Mouse (Mus musculus): ENCODE measurements around the gene Klhl9. TPM values are rescaled to one million over a fixed set of nuclear protein-coding genes. Genes with fewer than 3 reads are reported as not detected.

Gene Klhl9
- polyA plus RNA-seq, 1 experiment from 2014 or later = 143 TPM

GRCm38 (mm10) chr4:88749926-88750325 is 27.7 kb upstream of the Klhl9 start:
- H3K4me1 ChIP-seq = no peaks in the 10 kb centered on the region
- H3K27ac ChIP-seq = no peak overlapping the region
- ATAC-seq (ENCODE audit: insufficient number of reproducible peaks, insufficient read depth, low FRiP score, low TSS enrichment) = no peak
- no peaks in the 10 kb centered on the region for H3K27me3 ChIP-seq
- H3K4me3 ChIP-seq = no peak overlapping the region
- WGBS = 35% methylated on average over 6 of the region's 6 CpGs
- no peak overlapping the region for H3K4me2 ChIP-seq (replicated peaks)
- no peaks in the 10 kb centered on the region for H3K36me3 ChIP-seq
- H3K9me3 ChIP-seq = no peaks in the 10 kb centered on the region
- H3K9ac ChIP-seq = no peak overlapping the region

- no peaks in the 10 kb centered on the region for H3K27me3 ChIP-seq
- WGBS = 72% methylated on average over 3 of the region's 3 CpGs
- H3K4me2 ChIP-seq (replicated peaks) = no peak overlapping the region
- H3K36me3 ChIP-seq = no peaks in the 10 kb centered on the region
- no peak overlapping the region for H3K9ac ChIP-seq
- ATAC-seq (ENCODE audit: insufficient number of reproducible peaks, insufficient read depth, low FRiP score, low TSS enrichment) = no peak
- no peak overlapping the region for H3K4me3 ChIP-seq
- H3K9me3 ChIP-seq = no peaks in the 10 kb centered on the region
- no peak overlapping the region for H3K27ac ChIP-seq
- H3K4me1 ChIP-seq = no peaks in the 10 kb centered on the region
Measured at GRCm38 (mm10) chr4:88744207-88744606, 21.9 kb upstream of the Klhl9 start.

- Histone ChIP-seq H3K9me3 (no peaks in the 10 kb centered on the region), H3K9ac (no peak overlapping the region), H3K27me3 (no peaks in the 10 kb centered on the region), H3K27ac (no peak overlapping the region), H3K4me3 (no peak overlapping the region), H3K36me3 (no peaks in the 10 kb centered on the region), H3K4me1 (no peaks in the 10 kb centered on the region), H3K4me2 (replicated peaks) (no peak overlapping the region)
- ATAC-seq (ENCODE audit: insufficient number of reproducible peaks, insufficient read depth, low FRiP score, low TSS enrichment) = no peak
- WGBS = 73% methylated on average over 7 of the region's 7 CpGs
Measured at GRCm38 (mm10) chr4:88742771-88743371, 20.6 kb upstream of the Klhl9 start.

GRCm38 (mm10) chr4:88741426-88741825 is 19.2 kb upstream of the Klhl9 start:
- 89% methylated on average over 4 of the region's 4 CpGs for WGBS
- no peak overlapping the region for H3K9ac ChIP-seq
- H3K9me3 ChIP-seq = no peaks in the 10 kb centered on the region
- H3K4me1 ChIP-seq = no peaks in the 10 kb centered on the region
- no peaks in the 10 kb centered on the region for H3K36me3 ChIP-seq
- H3K4me2 ChIP-seq (replicated peaks) = no peak overlapping the region
- H3K27ac ChIP-seq = no peak overlapping the region
- no peak overlapping the region for H3K4me3 ChIP-seq
- H3K27me3 ChIP-seq = no peaks in the 10 kb centered on the region
- no peak for ATAC-seq (ENCODE audit: insufficient number of reproducible peaks, insufficient read depth, low FRiP score, low TSS enrichment)

GRCm38 (mm10) chr4:88739036-88739435 is 16.8 kb upstream of the Klhl9 start:
- ATAC-seq (ENCODE audit: insufficient number of reproducible peaks, insufficient read depth, low FRiP score, low TSS enrichment) = no peak
- H3K4me2 ChIP-seq (replicated peaks) = no peak overlapping the region

GRCm38 (mm10) chr4:88738480-88738879 is 16.2 kb upstream of the Klhl9 start:
- no peaks in the 10 kb centered on the region for H3K27me3 ChIP-seq
- no peaks in the 10 kb centered on the region for H3K36me3 ChIP-seq
- H3K9ac ChIP-seq = no peak overlapping the region
- H3K4me1 ChIP-seq = no peaks in the 10 kb centered on the region
- no peak overlapping the region for H3K4me2 ChIP-seq (replicated peaks)
- no peak overlapping the region for H3K27ac ChIP-seq
- no peak overlapping the region for H3K4me3 ChIP-seq
- H3K9me3 ChIP-seq = no peaks in the 10 kb centered on the region
- 2% methylated on average over 2 of the region's 2 CpGs for WGBS
- ATAC-seq (ENCODE audit: insufficient number of reproducible peaks, insufficient read depth, low FRiP score, low TSS enrichment) = no peak

More at GRCm38 (mm10) chr4:88739036-88739435, 16.8 kb upstream of the Klhl9 start:
- Histone ChIP-seq H3K9ac (no peak overlapping the region), H3K4me1 (no peaks in the 10 kb centered on the region), H3K27me3 (no peaks in the 10 kb centered on the region), H3K4me3 (no peak overlapping the region), H3K27ac (no peak overlapping the region), H3K36me3 (no peaks in the 10 kb centered on the region), H3K9me3 (no peaks in the 10 kb centered on the region)
- WGBS = 86% methylated on average over 6 of the region's 6 CpGs

- no peak for ATAC-seq (ENCODE audit: insufficient number of reproducible peaks, insufficient read depth, low FRiP score, low TSS enrichment)
- Histone ChIP-seq H3K9ac (no peak overlapping the region), H3K4me1 (no peaks in the 10 kb centered on the region), H3K36me3 (no peaks in the 10 kb centered on the region), H3K27me3 (no peaks in the 10 kb centered on the region), H3K4me3 (no peak overlapping the region), H3K9me3 (no peaks in the 10 kb centered on the region), H3K4me2 (replicated peaks) (no peak overlapping the region), H3K27ac (no peak overlapping the region)
- 0% methylated on average over 1 of the region's 1 CpGs for WGBS
Measured at GRCm38 (mm10) chr4:88727324-88727723, 5.1 kb upstream of the Klhl9 start.

GRCm38 (mm10) chr4:88726727-88727126 is 4.5 kb upstream of the Klhl9 start:
- H3K4me3 ChIP-seq = no peak overlapping the region
- no peaks in the 10 kb centered on the region for H3K9me3 ChIP-seq
- WGBS = 87% methylated on average over 6 of the region's 6 CpGs
- no peak overlapping the region for H3K4me2 ChIP-seq (replicated peaks)
- no peaks in the 10 kb centered on the region for H3K27me3 ChIP-seq
- no peaks in the 10 kb centered on the region for H3K4me1 ChIP-seq
- no peaks in the 10 kb centered on the region for H3K36me3 ChIP-seq
- no peak overlapping the region for H3K9ac ChIP-seq
- no peak overlapping the region for H3K27ac ChIP-seq
- ATAC-seq (ENCODE audit: insufficient number of reproducible peaks, insufficient read depth, low FRiP score, low TSS enrichment) = no peak

GRCm38 (mm10) chr4:88723497-88724090 is 1.3 kb upstream of the Klhl9 start:
- H3K9me3 ChIP-seq = no peaks in the 10 kb centered on the region
- H3K36me3 ChIP-seq = peaks cover 11% of the 10 kb centered on the region
- peaks cover 15% of the 10 kb centered on the region for H3K4me1 ChIP-seq
- H3K27ac ChIP-seq = no peak overlapping the region
- no peak overlapping the region for H3K4me3 ChIP-seq
- no peaks in the 10 kb centered on the region for H3K27me3 ChIP-seq
- 51% methylated on average over 8 of the region's 8 CpGs for WGBS
- ATAC-seq (ENCODE audit: insufficient number of reproducible peaks, insufficient read depth, low FRiP score, low TSS enrichment) = no peak
- H3K9ac ChIP-seq = no peak overlapping the region
- no peak overlapping the region for H3K4me2 ChIP-seq (replicated peaks)

- peaks cover 35% of the 10 kb centered on the region for H3K36me3 ChIP-seq
- peak overlapping the region; percentile 23 for H3K4me3 ChIP-seq
- H3K27me3 ChIP-seq = no peaks in the 10 kb centered on the region
- no peak overlapping the region for H3K9ac ChIP-seq
- WGBS = 46% methylated on average over 1 of the region's 1 CpGs
- no peak for ATAC-seq (ENCODE audit: insufficient number of reproducible peaks, insufficient read depth, low FRiP score, low TSS enrichment)
- H3K27ac ChIP-seq = no peak overlapping the region
- H3K4me1 ChIP-seq = peaks cover 18% of the 10 kb centered on the region
- peak overlapping the region; percentile 49 for H3K4me2 ChIP-seq (replicated peaks)
- H3K9me3 ChIP-seq = no peaks in the 10 kb centered on the region
Measured at GRCm38 (mm10) chr4:88718715-88719114, 3.5 kb downstream of the Klhl9 start.

- Histone ChIP-seq H3K4me3 (no peak overlapping the region), H3K36me3 (peaks cover 30% of the 10 kb centered on the region), H3K4me1 (peaks cover 5% of the 10 kb centered on the region), H3K4me2 (replicated peaks) (no peak overlapping the region), H3K27me3 (no peaks in the 10 kb centered on the region), H3K9ac (no peak overlapping the region), H3K9me3 (no peaks in the 10 kb centered on the region), H3K27ac (no peak overlapping the region)
- no peak for ATAC-seq (ENCODE audit: insufficient number of reproducible peaks, insufficient read depth, low FRiP score, low TSS enrichment)
Measured at GRCm38 (mm10) chr4:88715059-88715458, 7.2 kb downstream of the Klhl9 start.

GRCm38 (mm10) chr4:88714281-88714680 is 8.0 kb downstream of the Klhl9 start:
- no peak for ATAC-seq (ENCODE audit: insufficient number of reproducible peaks, insufficient read depth, low FRiP score, low TSS enrichment)
- Histone ChIP-seq H3K9ac (no peak overlapping the region), H3K4me3 (no peak overlapping the region), H3K27ac (no peak overlapping the region), H3K4me1 (0 out of 2 replicates have a peak, but pooled peaks cover 4% of the 10 kb centered on the region), H3K9me3 (no peaks in the 10 kb centered on the region), H3K4me2 (replicated peaks) (no peak overlapping the region), H3K36me3 (peaks cover 29% of the 10 kb centered on the region), H3K27me3 (no peaks in the 10 kb centered on the region)
- 88% methylated on average over 1 of the region's 1 CpGs for WGBS

All from embryonic facial prominence, embryonic 12.5 days (tissue).